Mouse (Mus musculus) CH12.LX (cell line): ENCODE measurements around the gene Map3k14.
A peak's percentile ranks its signal among the peaks of the same experiment; 100 is the strongest.

Experiments
- CHD2 ChIP-seq: IDR thresholded peaks from 2 replicates; pipeline ENCODE4 v1.6.1; 2011; ENCODE audit warnings: low read length, improper control_type of control experiment
- CTCF ChIP-seq, 2 experiments: IDR thresholded peaks in 1 of 2; conservative IDR thresholded peaks in 1 of 2; 2 replicates each; pipeline ENCODE4 v1.5.1; 2011 to 2012; ENCODE audit warnings: low read depth in 2 of 2, low read length in 2 of 2, improper control_type of control experiment in 1 of 2, inconsistent platforms in 1 of 2, mild to moderate bottlenecking in 1 of 2, moderate library complexity in 1 of 2
- EP300 ChIP-seq: IDR thresholded peaks from 2 replicates; pipeline ENCODE4 v1.6.1; 2011; ENCODE audit warnings: low read length, improper control_type of control experiment
- ETS1 ChIP-seq: conservative IDR thresholded peaks from 2 replicates; pipeline ENCODE4 v1.6.1; 2012; ENCODE audit warnings: low read depth, mild to moderate bottlenecking, inconsistent platforms, low read length, improper control_type of control experiment, moderate library complexity
- GABPA ChIP-seq: IDR thresholded peaks from 2 replicates; pipeline ENCODE4 v1.6.1; 2012; ENCODE audit warnings: low read depth, low read length, improper control_type of control experiment, inconsistent platforms; ENCODE audit not compliant: insufficient replicate concordance
- JUN ChIP-seq: IDR thresholded peaks from 2 replicates; pipeline ENCODE4 v1.6.1; 2011; ENCODE audit warnings: low read depth, mild to moderate bottlenecking, low read length, improper control_type of control experiment, moderate library complexity; ENCODE audit not compliant: insufficient read depth
- MAFK ChIP-seq: IDR thresholded peaks from 2 replicates; pipeline ENCODE4 v1.6.1; 2011; ENCODE audit warnings: low read length, improper control_type of control experiment; ENCODE audit not compliant: insufficient replicate concordance
- MXI1 ChIP-seq: IDR thresholded peaks from 2 replicates; pipeline ENCODE4 v1.6.1; 2011; ENCODE audit warnings: mild to moderate bottlenecking, low read depth, low read length, improper control_type of control experiment
- POLR2A ChIP-seq: IDR thresholded peaks from 2 replicates; pipeline ENCODE4 v1.6.1; 2011; ENCODE audit warnings: low read depth, mild to moderate bottlenecking, improper control_type of control experiment, low read length
- POLR2AphosphoS2 ChIP-seq: IDR thresholded peaks from 2 replicates; pipeline ENCODE4 v1.6.1; 2011; ENCODE audit warnings: low read depth, low read length, improper control_type of control experiment
- SIN3A ChIP-seq: IDR thresholded peaks from 2 replicates; pipeline ENCODE4 v1.6.1; 2012; ENCODE audit warnings: low read length, improper control_type of control experiment, inconsistent platforms
- TCF12 ChIP-seq: IDR thresholded peaks from 2 replicates; pipeline ENCODE4 v1.6.1; 2014; ENCODE audit warnings: low read depth, mild to moderate bottlenecking, inconsistent platforms, low read length, improper control_type of control experiment
- USF1 ChIP-seq: IDR thresholded peaks from 2 replicates; pipeline ENCODE4 v1.6.1; 2014; ENCODE audit warnings: low read depth, mild to moderate bottlenecking, inconsistent platforms, low read length, improper control_type of control experiment
- ZC3H11A ChIP-seq: IDR thresholded peaks from 2 replicates; pipeline ENCODE4 v1.6.1; 2012; ENCODE audit warnings: low read depth, mild to moderate bottlenecking, inconsistent platforms, low read length, improper control_type of control experiment

DNA sequence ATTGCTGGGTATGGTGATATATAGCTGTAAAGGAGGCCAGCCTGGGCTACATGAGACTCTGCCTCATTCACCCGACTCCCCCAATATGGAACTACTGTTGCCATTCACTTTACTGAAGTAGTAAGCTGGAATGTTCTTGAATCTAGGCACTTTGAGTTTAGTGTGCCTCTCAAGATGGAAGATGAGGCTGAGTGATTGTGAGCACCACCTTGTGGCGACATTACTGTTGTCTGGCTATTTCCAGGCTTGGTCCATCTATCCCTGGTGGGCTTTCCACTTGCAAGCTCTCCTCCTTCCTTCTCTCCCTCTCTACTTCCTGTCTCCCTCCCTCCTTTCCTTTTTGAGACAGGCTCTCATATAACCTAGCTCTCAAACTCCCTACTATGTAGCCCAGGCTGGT is 82.4 kb downstream of the Map3k14 start:
- TF ChIP-seq CTCF (conservative IDR thresholded peaks at IDR 0.05 in 1 of 2, IDR thresholded peaks at IDR 0.05 in 1 of 2; ENCODE audit: low read depth in 2 of 2, low read length in 2 of 2) = peak; percentile 78 to 96
- no peak for TF ChIP-seq POLR2A
- TF ChIP-seq MXI1 = no peak
- no peak for TF ChIP-seq POLR2AphosphoS2
- TF ChIP-seq JUN = no peak
- peak; percentile 88 for TF ChIP-seq ZC3H11A
- TF ChIP-seq USF1 = no peak
- no peak for TF ChIP-seq MAFK
- TF ChIP-seq TCF12 = no peak
- no peak for TF ChIP-seq CHD2
- no peak for TF ChIP-seq GABPA
- TF ChIP-seq SIN3A = no peak
- TF ChIP-seq EP300 = no peak
- TF ChIP-seq ETS1 = no peak
